Mouse (Mus musculus) telencephalon, adult 2 months (tissue): ENCODE data around the gene Smpd2.

Experiments used
- DNase-seq: peaks from one replicate; pipeline ENCODE4 v3.0.0-alpha.2; 2011; ENCODE audit warnings: low read depth, low spot score

Smpd2 gene

GRCm38 (mm10) chr10:41489708-41490517, at the start of gene Smpd2, which contains the start of gene Ppil6:
TSS of gene Smpd2 (minus strand) at chr10:41490369.
TSS of gene Ppil6 (plus strand) at chr10:41490439.
- DNase-seq = peak; percentile 70

- no peak for DNase-seq
These were observed 48.8 kb upstream of the Smpd2 start for GRCm38 (mm10) chr10:41538986-41539385.

GRCm38 (mm10) chr10:41537983-41538330, 47.8 kb upstream of the Smpd2 start:
- no peak for DNase-seq

DNA sequence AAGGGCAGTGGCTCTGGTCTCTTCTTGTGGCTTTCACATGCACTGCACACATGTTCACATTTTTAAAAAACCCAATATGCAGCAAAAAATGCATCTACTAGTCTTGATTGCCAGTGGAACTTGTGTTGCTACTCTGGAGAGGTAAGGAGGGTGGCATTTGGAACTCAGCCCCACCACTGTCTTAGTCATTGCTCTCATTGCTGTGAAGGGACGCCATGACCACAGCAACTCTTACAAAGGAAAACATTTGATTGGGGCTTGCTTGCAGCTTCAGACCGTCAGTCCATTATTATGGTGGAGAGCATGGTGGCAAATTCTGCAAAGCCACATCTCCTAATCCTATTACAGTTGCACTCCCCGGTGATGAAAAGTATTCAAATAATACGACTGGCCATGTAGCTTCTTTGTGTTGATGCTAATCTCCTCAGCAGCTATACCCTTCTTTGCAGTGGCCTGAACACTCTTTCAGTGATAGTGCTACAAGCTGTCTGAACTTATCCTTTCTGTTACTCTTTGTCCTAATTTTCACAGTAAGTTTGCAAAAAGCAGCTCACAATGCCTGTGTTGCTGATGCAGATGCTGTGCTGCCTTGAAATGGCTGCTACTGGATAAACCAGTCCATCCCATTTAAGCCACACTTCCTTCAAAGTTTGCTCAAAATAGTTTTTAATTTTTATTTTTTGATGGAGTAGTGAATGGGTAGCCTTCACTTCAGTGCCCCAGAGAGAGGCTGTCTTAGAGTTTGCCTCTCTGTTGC, 47.2 kb upstream of the Smpd2 start:
- DNase-seq = no peak

DNA sequence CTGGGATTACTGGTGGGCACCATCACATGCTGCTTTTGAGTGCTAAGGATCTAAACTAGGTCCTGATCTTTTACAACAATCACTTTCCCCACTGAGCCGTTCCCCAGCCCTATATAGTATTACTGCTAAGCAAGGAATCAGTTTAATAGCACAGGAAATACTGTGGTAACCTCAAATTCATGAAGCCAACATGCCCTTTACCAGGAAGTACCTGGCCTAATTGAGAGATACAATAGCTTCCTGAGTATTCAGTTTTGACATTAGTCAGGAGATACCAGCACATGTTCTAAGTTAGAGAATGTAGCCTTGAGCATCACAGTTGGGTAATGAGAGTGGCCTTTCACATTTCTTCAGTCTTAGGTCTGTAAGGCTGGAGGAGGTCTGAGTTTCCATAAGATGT, 46.5 kb upstream of the Smpd2 start:
- DNase-seq = no peak

GRCm38 (mm10) chr10:41535991-41536390, 45.8 kb upstream of the Smpd2 start:
- DNase-seq = no peak

GRCm38 (mm10) chr10:41529972-41530371, 39.8 kb upstream of the Smpd2 start:
- DNase-seq = no peak

DNA sequence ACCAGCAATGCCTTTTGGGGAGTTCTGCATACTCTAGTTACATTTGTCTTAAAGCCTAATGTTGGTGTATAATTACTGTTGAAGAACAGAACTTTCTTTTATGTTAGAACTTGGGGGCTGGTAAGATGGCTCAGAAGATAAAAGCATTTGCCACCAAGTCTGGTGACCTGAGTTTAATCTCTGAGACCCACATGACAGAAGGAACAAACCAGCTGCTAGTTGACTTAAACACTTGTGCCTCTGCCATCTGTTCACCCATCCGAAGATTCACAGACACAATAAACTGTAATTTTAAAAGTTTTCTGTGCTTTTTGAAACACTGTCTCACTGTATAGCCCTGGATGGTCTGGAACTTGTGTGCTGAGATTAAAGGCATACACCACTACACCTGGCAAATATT, 35.5 kb upstream of the Smpd2 start:
- DNase-seq = no peak

- no peak for DNase-seq
These were observed 33.2 kb upstream of the Smpd2 start for GRCm38 (mm10) chr10:41523386-41523785.

GRCm38 (mm10) chr10:41520410-41520673, 30.2 kb upstream of the Smpd2 start:
- no peak for DNase-seq

- DNase-seq = no peak
These were observed 29.7 kb upstream of the Smpd2 start for GRCm38 (mm10) chr10:41519640-41520409.

GRCm38 (mm10) chr10:41518981-41519618, 28.9 kb upstream of the Smpd2 start, which contains the start of gene Cd164:
TSS of gene Cd164 (plus strand) at chr10:41519414.
- peak; percentile 83 for DNase-seq

DNA sequence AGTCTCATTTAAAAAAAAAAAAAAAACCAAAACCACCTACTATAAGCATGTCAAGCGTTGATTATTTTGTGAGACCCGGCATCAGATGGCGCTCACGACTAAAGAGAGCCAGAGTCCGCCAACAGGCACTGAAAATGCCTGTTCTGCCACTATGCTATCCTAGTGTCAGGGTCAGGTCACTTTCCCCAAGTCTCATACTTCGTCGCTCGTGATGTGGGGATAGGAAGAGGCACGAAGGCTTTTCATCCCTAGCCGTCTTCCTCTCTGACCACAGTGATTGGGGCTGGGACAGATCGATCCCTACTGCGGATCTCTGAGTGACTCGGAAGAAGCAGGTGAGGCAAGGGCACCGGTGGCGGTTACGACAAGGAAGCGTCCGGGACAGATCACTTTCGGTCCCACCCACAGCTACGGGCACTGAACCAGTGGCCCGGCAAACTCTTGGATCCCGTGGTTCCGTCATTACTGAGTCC, 28.4 kb upstream of the Smpd2 start:
- peak; percentile 58 for DNase-seq

DNA sequence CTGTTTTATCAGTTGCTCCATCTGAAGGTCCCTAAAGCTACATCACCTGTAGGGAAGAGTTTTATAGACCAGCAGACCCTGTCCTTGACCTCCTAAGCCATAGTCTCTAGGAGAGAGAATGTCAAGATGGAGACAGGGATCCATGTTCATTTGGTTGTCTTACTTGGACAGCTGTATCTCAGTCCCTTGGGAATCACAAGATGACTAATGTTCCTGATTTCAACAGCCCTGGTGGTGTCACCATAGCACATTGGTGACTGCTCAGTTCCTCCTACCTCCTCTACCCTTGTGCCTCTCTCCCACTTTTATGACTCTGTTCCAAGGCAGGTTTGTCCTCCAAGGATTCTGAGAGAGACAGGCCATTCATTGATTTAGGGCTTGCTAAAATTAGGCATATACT, 24.8 kb upstream of the Smpd2 start:
- no peak for DNase-seq

DNA sequence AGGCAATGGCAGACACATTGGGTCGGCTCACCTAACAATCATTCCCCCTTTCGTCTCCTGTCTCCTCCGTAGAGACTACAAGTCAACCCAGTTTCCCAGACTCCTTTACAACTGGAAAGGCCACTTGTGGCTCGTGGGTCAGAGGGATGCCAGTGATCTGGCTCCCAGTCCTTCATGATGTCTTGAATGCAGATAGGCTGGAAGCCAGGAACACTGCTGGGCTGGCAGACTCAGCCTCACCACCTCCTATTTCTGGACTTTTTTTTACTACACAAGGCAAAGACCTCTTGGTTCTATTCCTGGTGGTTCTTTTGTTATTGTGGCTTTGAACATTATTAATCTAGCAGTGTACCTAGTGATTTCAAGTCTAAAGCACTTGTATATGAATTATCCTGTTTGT, 24.1 kb upstream of the Smpd2 start:
- DNase-seq = no peak

GRCm38 (mm10) chr10:41509160-41509559, 19.0 kb upstream of the Smpd2 start:
- no peak for DNase-seq

- peak; percentile 74 for DNase-seq
These were observed 15.3 kb upstream of the Smpd2 start for GRCm38 (mm10) chr10:41505446-41505845.

DNA sequence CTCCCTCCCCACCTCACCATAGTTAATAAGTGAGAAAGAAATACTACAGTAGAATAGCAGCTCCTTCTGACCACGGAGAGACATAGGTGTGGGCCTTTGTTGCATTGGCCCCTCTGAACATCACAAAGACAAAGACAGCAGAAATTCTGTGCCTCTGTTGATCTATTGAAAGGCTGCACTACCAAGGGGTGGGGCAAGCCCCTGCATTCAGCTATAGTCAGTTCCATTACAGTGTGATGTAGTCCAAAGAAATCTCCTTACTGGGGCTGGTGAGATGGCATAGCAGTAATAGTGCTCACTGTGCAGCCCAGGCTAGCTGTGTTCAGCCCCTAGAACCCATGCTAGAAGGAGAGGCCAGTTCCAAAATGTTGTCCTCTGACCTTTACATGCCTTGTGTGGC, 14.8 kb upstream of the Smpd2 start:
- DNase-seq = no peak

DNA sequence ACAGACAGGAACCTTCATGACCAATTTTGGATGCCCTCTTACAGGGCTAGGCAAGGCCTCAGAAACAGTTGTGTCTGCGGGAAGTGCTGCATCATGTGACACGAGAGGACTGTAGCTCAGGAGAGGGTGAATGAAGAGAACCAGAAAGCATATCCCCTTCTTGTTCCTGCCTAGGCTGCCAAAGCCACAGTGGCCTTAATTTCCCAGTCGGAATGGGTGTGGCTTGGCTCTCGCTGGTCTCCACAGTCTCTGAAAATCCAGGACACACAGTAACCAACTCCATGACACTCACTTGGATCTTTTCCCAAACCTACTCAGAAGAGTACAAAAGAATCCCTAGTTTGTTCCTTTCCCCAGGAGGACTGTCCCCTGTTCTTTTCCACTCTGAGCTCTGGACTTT, 10.8 kb upstream of the Smpd2 start:
- DNase-seq = no peak

DNA sequence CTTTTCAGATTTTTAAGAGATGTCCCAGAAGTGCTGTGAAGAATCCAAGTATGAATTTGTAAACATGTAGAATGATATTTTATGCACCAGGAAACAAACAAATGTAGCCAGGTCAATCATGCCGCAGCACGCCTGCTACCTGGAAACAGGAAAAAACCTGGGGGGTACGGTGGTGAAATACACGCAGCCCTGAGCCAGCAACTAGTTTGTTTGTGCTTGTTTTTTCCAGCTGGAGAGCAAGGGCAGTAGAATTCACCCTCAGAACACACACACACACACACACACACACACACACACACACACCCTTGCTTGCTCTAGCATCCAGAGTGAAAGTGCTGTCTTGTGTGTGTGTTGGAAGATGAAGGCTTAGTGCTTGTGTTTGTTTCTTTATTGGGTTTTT, 942 bp upstream of the Smpd2 start:
- no peak for DNase-seq

GRCm38 (mm10) chr10:41490518-41490873, 327 bp upstream of the Smpd2 start:
- no peak for DNase-seq

- DNase-seq = no peak
These were observed 875 bp downstream of the Smpd2 start for GRCm38 (mm10) chr10:41489294-41489693.
